7 mouse cellular contexts compared by ENCODE assay signal in the genomic region with DNA sequence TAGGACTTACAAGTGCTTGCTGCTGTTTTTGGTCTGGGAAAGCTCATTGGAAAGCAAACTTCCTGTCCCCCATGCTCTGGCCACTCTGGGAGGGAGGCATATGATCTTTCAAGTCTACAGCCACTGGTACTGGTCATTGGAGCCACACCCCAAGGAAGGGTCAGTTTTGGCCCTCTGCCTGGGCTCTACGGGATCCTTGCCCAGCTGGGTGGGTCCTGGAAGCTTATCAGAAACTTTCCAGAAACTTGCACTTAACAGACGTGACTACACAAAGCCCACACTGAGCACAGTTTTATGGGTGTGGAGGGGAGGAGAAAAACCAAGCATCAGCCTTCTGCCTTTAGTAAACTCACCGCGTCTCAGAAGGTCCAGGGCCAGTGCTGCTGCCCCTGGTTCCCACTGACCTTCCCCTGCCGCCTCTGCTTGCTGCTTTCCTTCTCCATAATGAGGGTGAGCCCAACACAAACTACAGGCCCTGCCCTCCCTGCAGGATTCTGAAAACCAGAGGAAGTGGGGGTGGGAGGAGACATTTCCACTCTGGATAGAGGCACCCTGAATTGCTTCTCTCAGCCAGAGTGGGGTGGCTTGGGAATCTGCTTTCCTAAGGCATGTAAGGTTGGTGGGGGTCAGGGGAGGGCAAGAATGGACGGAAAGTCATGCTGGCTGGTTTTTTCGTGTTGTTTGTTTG. TPM values are rescaled to one million over a fixed set of nuclear protein-coding genes. Genes with fewer than 3 reads are reported as not detected.
DNase-seq lines count a peak whose midpoint lies in the region; ATAC-seq and TF ChIP-seq lines count a peak whose summit lies in the region.

No protein-coding gene starts in this region.

- H3K36me3 ChIP-seq in kidney, adult 2 months (ENCODE audit: control insufficient read depth, insufficient read depth, low read length), result no peaks in the 10 kb centered on the region
- H3K36me3 ChIP-seq in forebrain, embryonic 15.5 days, result no peaks in the 10 kb centered on the region

- no peak overlapping the region for H3K4me2 ChIP-seq in forebrain, embryonic 15.5 days (replicated peaks)

- no peak for TF ChIP-seq CTCF in kidney, adult 2 months (conservative IDR thresholded peaks at IDR 0.05; ENCODE audit: insufficient read depth, insufficient read length, low read depth, low read length)

- DNase-seq in adrenal gland, adult 8-10 months, result peak; percentile 42
- peak; percentile 64 for DNase-seq in gastrocnemius, postnatal 14 days
- peak; percentile 90 for DNase-seq in kidney, adult 2 months
- peak; percentile 92 for DNase-seq in lung, postnatal 14 days
- no peak for DNase-seq in cerebellum, adult 18-20 months
- DNase-seq in T-cell, adult 2 months (ENCODE audit: low spot score), result no peak

- no peak overlapping the region for H3K4me3 ChIP-seq in kidney, adult 2 months (ENCODE audit: insufficient read depth, low read depth, low read length)
- H3K4me3 ChIP-seq in forebrain, embryonic 15.5 days, result no peak overlapping the region

- intact Hi-C loops in gastrocnemius, postnatal 14 days (cut with DNase I; ENCODE audit: low total_unique reads), result no loop called here

- WGBS in kidney, adult 2 months, result 47% methylated on average over 7 of the region's 7 CpGs
- 86% methylated on average over 7 of the region's 7 CpGs for WGBS in forebrain, embryonic 15.5 days

- H3K27me3 ChIP-seq in kidney, adult 2 months (replicated peaks; ENCODE audit: control insufficient read depth, insufficient read depth, low read length), result no peaks in the 10 kb centered on the region
- H3K27me3 ChIP-seq in forebrain, embryonic 15.5 days, result no peaks in the 10 kb centered on the region

- H3K27ac ChIP-seq in kidney, adult 2 months (ENCODE audit: insufficient read depth, low read depth, low read length), result peak overlapping the region; percentile 45
- no peak overlapping the region for H3K27ac ChIP-seq in forebrain, embryonic 15.5 days (replicated peaks)

- H3K9ac ChIP-seq in forebrain, embryonic 15.5 days (replicated peaks), result no peak overlapping the region

- H3K9me3 ChIP-seq in forebrain, embryonic 15.5 days, result no peaks in the 10 kb centered on the region

- 0 out of 2 replicates have a peak, but pooled peaks cover 4% of the 10 kb centered on the region for H3K4me1 ChIP-seq in kidney, adult 2 months (ENCODE audit: control insufficient read depth, insufficient read depth, low read length)
- no peaks in the 10 kb centered on the region for H3K4me1 ChIP-seq in forebrain, embryonic 15.5 days

- TF ChIP-seq POLR2A in kidney, adult 2 months (IDR thresholded peaks at IDR 0.05; ENCODE audit: low read depth, low read length), result no peak

- no peak for ATAC-seq in forebrain, embryonic 15.5 days (replicated peaks)

RNA-seq across cellular contexts. Expression of a gene that starts 37.1 kb away (rescaled TPM):
- total RNA-seq in adrenal gland, adult 8-10 months (2022), result 10 to 100 TPM in 1 of 4 experiments, 1 to 10 TPM in 3; 4.3 to 17.6 (median 8.0) TPM
- 10 to 100 TPM; 61.0 to 74.0 TPM for total RNA-seq in gastrocnemius, postnatal 14 days (2021)
- 14.0 and 16.6 TPM in 2 replicates for polyA plus RNA-seq in kidney, adult 2 months (2012; rRNA removed)
- polyA plus RNA-seq in forebrain, embryonic 15.5 days (2015; fragmentation: Nextera tagmentation; extraction: Ambion mirVana), result 19.3 and 19.7 TPM in 2 replicates

RNA-seq across cellular contexts. Expression of a gene that starts 51.1 kb away (rescaled TPM):
- 100 to 1,000 TPM; 103 to 135 (median 120) TPM for total RNA-seq in adrenal gland, adult 8-10 months (2022)
- total RNA-seq in gastrocnemius, postnatal 14 days (2021), result 10 to 100 TPM; 47.3 to 48.5 TPM
- polyA plus RNA-seq in kidney, adult 2 months (2012; rRNA removed), result 46.9 and 47.0 TPM in 2 replicates
- 22.0 and 29.2 TPM in 2 replicates for polyA plus RNA-seq in forebrain, embryonic 15.5 days (2015; fragmentation: Nextera tagmentation; extraction: Ambion mirVana)

Comparison
In these comparisons a context has a peak if more than half of its experiments do, and no peak if none do; other contexts are left out.
1. DNase-seq: peak in adrenal gland, adult 8-10 months (single experiment), gastrocnemius, postnatal 14 days (single experiment), kidney, adult 2 months (single experiment) and lung, postnatal 14 days (single experiment); none in cerebellum, adult 18-20 months (0 of 2) and T-cell, adult 2 months (single experiment).